Mouse (Mus musculus) CH12.LX (cell line): ENCODE results near the gene Gm13090. TPM values are rescaled to one million over a fixed set of nuclear protein-coding genes. Genes with fewer than 3 reads are reported as not detected.

Experiments used
- DNase-seq: peaks from one replicate; pipeline ENCODE4 v3.0.0-alpha.2; 2013; ENCODE audit errors: extremely low read depth
- H3K27ac ChIP-seq: 2 replicates; pipeline ENCODE4 v1.5.1; 2012; ENCODE audit warnings: low read depth, mild to moderate bottlenecking, control low read depth, moderate library complexity; ENCODE audit not compliant: insufficient read depth
- H3K27me3 ChIP-seq: replicated peaks from 2 replicates; pipeline ENCODE3; 2012; ENCODE audit warnings: inconsistent platforms
- H3K36me3 ChIP-seq, 2 experiments: replicated peaks in 1 of 2; 2 replicates each; pipeline versions ENCODE3 to v1.6.1; 2012; ENCODE audit warnings: inconsistent platforms in 1 of 2, low read length in 1 of 2, mild to moderate bottlenecking in 1 of 2, mixed read lengths in 1 of 2, moderate library complexity in 1 of 2; ENCODE audit not compliant: control insufficient read depth in 1 of 2, insufficient read depth in 1 of 2
- H3K4me1 ChIP-seq, 2 experiments: 2 replicates each; pipeline ENCODE4 v1.6.1; 2012; ENCODE audit warnings: inconsistent platforms in 1 of 2, moderate library complexity in 1 of 2; ENCODE audit not compliant: insufficient read depth in 2 of 2, control insufficient read depth in 1 of 2
- H3K4me2 ChIP-seq: 2 replicates; pipeline ENCODE4 v1.6.1; 2012; ENCODE audit warnings: low read depth, mild to moderate bottlenecking, control low read depth; ENCODE audit not compliant: poor library complexity, insufficient read depth, severe bottlenecking
- H3K4me3 ChIP-seq, 3 experiments: fragments of 150-350 bp in 1 of 3; sonication (generic) in 1 of 3; replicated peaks in 1 of 3; 2 replicates each; pipeline versions ENCODE3 to v1.5.1; 2011 to 2012; ENCODE audit warnings: low read depth in 2 of 3, low read length in 2 of 3, mild to moderate bottlenecking in 2 of 3, moderate library complexity in 2 of 3, control low read depth in 1 of 3, improper control_type of control experiment in 1 of 3, inconsistent platforms in 1 of 3, mixed read lengths in 1 of 3; ENCODE audit not compliant: poor library complexity in 1 of 3
- H3K79me2 ChIP-seq: replicated peaks from 2 replicates; pipeline ENCODE4 v1.6.1; 2012; ENCODE audit warnings: mild to moderate bottlenecking, moderate library complexity; ENCODE audit not compliant: control insufficient read depth, poor library complexity, insufficient read depth, severe bottlenecking; ENCODE audit errors: extremely low read depth
- H3K9ac ChIP-seq: 2 replicates; pipeline ENCODE4 v1.6.1; 2012; ENCODE audit warnings: low read depth, mild to moderate bottlenecking, control low read depth, moderate library complexity; ENCODE audit not compliant: insufficient read depth
- H3K9me3 ChIP-seq: replicated peaks from 2 replicates; pipeline ENCODE3; 2012; ENCODE audit warnings: low read length, inconsistent platforms, mixed read lengths
- CHD1 ChIP-seq: IDR thresholded peaks from 2 replicates; pipeline ENCODE4 v1.6.1; 2012; ENCODE audit warnings: low read depth, low read length, improper control_type of control experiment, inconsistent platforms
- CHD2 ChIP-seq: IDR thresholded peaks from 2 replicates; pipeline ENCODE4 v1.6.1; 2011; ENCODE audit warnings: low read length, improper control_type of control experiment
- CTCF ChIP-seq, 2 experiments: IDR thresholded peaks in 1 of 2; conservative IDR thresholded peaks in 1 of 2; 2 replicates each; pipeline ENCODE4 v1.5.1; 2011 to 2012; ENCODE audit warnings: low read depth in 2 of 2, low read length in 2 of 2, improper control_type of control experiment in 1 of 2, inconsistent platforms in 1 of 2, mild to moderate bottlenecking in 1 of 2, moderate library complexity in 1 of 2
- EP300 ChIP-seq: IDR thresholded peaks from 2 replicates; pipeline ENCODE4 v1.6.1; 2011; ENCODE audit warnings: low read length, improper control_type of control experiment
- HCFC1 ChIP-seq: IDR thresholded peaks from 2 replicates; pipeline ENCODE4 v1.6.1; 2012; ENCODE audit warnings: low read depth, mild to moderate bottlenecking, inconsistent platforms, low read length, improper control_type of control experiment
- JUND ChIP-seq: conservative IDR thresholded peaks from 2 replicates; pipeline ENCODE4 v1.6.1; 2011; ENCODE audit warnings: low read depth, low read length, improper control_type of control experiment
- KAT2A ChIP-seq: IDR thresholded peaks from 2 replicates; pipeline ENCODE4 v1.6.1; 2012; ENCODE audit warnings: low read length, improper control_type of control experiment, inconsistent platforms; ENCODE audit not compliant: insufficient replicate concordance
- MEF2A ChIP-seq: IDR thresholded peaks from 2 replicates; pipeline ENCODE4 v1.6.1; 2014; ENCODE audit warnings: low read depth, mild to moderate bottlenecking, inconsistent platforms, low read length, improper control_type of control experiment, borderline replicate concordance
- MYC ChIP-seq: IDR thresholded peaks from 2 replicates; pipeline ENCODE4 v1.6.1; 2011; ENCODE audit warnings: low read depth, mild to moderate bottlenecking, improper control_type of control experiment, low read length
- NELFE ChIP-seq: IDR thresholded peaks from 2 replicates; pipeline ENCODE4 v1.6.1; 2011; ENCODE audit warnings: low read depth, low read length, improper control_type of control experiment
- PAX5 ChIP-seq: IDR thresholded peaks from 2 replicates; pipeline ENCODE4 v1.6.1; 2012; ENCODE audit warnings: low read length, inconsistent platforms, mixed read lengths
- RAD21 ChIP-seq: IDR thresholded peaks from 2 replicates; pipeline ENCODE4 v1.6.1; 2011; ENCODE audit warnings: low read depth, mild to moderate bottlenecking, low read length, improper control_type of control experiment, moderate library complexity
- RCOR1 ChIP-seq: conservative IDR thresholded peaks from 2 replicates; pipeline ENCODE4 v1.6.1; 2012; ENCODE audit warnings: low read depth, mild to moderate bottlenecking, inconsistent platforms, low read length, improper control_type of control experiment
- SIN3A ChIP-seq: IDR thresholded peaks from 2 replicates; pipeline ENCODE4 v1.6.1; 2012; ENCODE audit warnings: low read length, improper control_type of control experiment, inconsistent platforms
- SMC3 ChIP-seq: IDR thresholded peaks from 2 replicates; pipeline ENCODE4 v1.6.1; 2011; ENCODE audit warnings: low read depth, low read length, improper control_type of control experiment
- TCF12 ChIP-seq: IDR thresholded peaks from 2 replicates; pipeline ENCODE4 v1.6.1; 2014; ENCODE audit warnings: low read depth, mild to moderate bottlenecking, inconsistent platforms, low read length, improper control_type of control experiment
- UBTF ChIP-seq: IDR thresholded peaks from 2 replicates; pipeline ENCODE4 v1.6.1; 2012; ENCODE audit warnings: low read depth, mild to moderate bottlenecking, inconsistent platforms, low read length, improper control_type of control experiment, moderate library complexity
- USF1 ChIP-seq: IDR thresholded peaks from 2 replicates; pipeline ENCODE4 v1.6.1; 2014; ENCODE audit warnings: low read depth, mild to moderate bottlenecking, inconsistent platforms, low read length, improper control_type of control experiment
- ZMIZ1 ChIP-seq: IDR thresholded peaks from 2 replicates; pipeline ENCODE4 v1.6.1; 2012; ENCODE audit warnings: low read depth, mild to moderate bottlenecking, inconsistent platforms, low read length, improper control_type of control experiment
- dilution Hi-C: fragments of 300-500 bp; cut with MboI; formaldehyde crosslinking; loops from 2 replicates; pipeline ENCODE4 v1.14.3; 2020; ENCODE audit warnings: low sequenced_read_pairs; ENCODE audit not compliant: extremely low pct_unique_long_range_greater_than_20kb, extremely low pct_ligation_motif_present
- in situ Hi-C: fragments of 300-500 bp; cut with MboI; formaldehyde crosslinking; loops from 3 replicates; pipeline ENCODE4 v1.14.3; 2019; ENCODE audit warnings: low sequenced_read_pairs, low pct_ligation_motif_present, low pct_unique_long_range_greater_than_20kb, mixed read lengths
- polyA plus RNA-seq: library from polyadenylated mRNA; unstranded; fragments of >175 nt; gene quantifications from 2 replicates; pipeline ENCODE4 v1.2.1, GENCODE M21; 2012; ENCODE audit warnings: low read depth; ENCODE audit not compliant: insufficient read length
- total RNA-seq, 2 experiments: library from RNA; depleted of rRNA; stranded (reverse); fragments of 300-350 nt in 1 of 2; fragments of >200 nt in 1 of 2; gene quantifications; 2 replicates each; pipeline ENCODE4 v1.2.3; 2012 to 2014

Gene Gm13090
- total and polyA plus RNA-seq, 3 experiments: not detected

GRCm38 (mm10) chr4:151087358-151087757, 2.0 kb upstream of the Gm13090 start:
- no peaks in the 10 kb centered on the region for H3K36me3 ChIP-seq
- in situ Hi-C loops: no loop called here
- no peak overlapping the region for H3K9ac ChIP-seq
- H3K79me2 ChIP-seq: no peaks in the 10 kb centered on the region
- H3K27me3 ChIP-seq: no peaks in the 10 kb centered on the region
- DNase-seq: no peak
- H3K4me1 ChIP-seq: peaks cover 0 to 11% of the 10 kb centered on the region in 2 experiments; a peak in 2 of 4 replicates
- dilution Hi-C loops: no loop called here
- no peak overlapping the region for H3K4me2 ChIP-seq
- peaks cover 8% of the 10 kb centered on the region for H3K9me3 ChIP-seq
- no peak overlapping the region for H3K4me3 ChIP-seq
- no peak overlapping the region for H3K27ac ChIP-seq
- TF ChIP-seq CTCF (conservative IDR thresholded peaks at IDR 0.05 in 1 of 2, IDR thresholded peaks at IDR 0.05 in 1 of 2; ENCODE audit: low read depth in 2 of 2, low read length in 2 of 2): peak in 1 of 2 experiments; percentile 14; a peak in 1 of 4 replicates
- no peak for TF ChIP-seq KAT2A
- TF ChIP-seq SMC3: peak; percentile 8; the same call in 1 of the 2 replicates

GRCm38 (mm10) chr4:151088819-151089218, 551 bp upstream of the Gm13090 start:
- peaks cover 8% of the 10 kb centered on the region for H3K9me3 ChIP-seq
- TF ChIP-seq NELFE (no peak), TCF12 (no peak), CHD1 (no peak), MEF2A (no peak), SIN3A (no peak), RAD21 (no peak), JUND (no peak), USF1 (no peak), MYC (no peak), UBTF (no peak), CHD2 (no peak), RCOR1 (no peak), HCFC1 (no peak), ZMIZ1 (no peak), EP300 (no peak), PAX5 (no peak)
- TF ChIP-seq, all 38 proteins: peak for 0
- no peaks in the 10 kb centered on the region for H3K79me2 ChIP-seq
- H3K4me2 ChIP-seq: no peak overlapping the region
- H3K36me3 ChIP-seq: no peaks in the 10 kb centered on the region
- H3K9ac ChIP-seq: no peak overlapping the region
- dilution Hi-C loops (no loop called here), in situ Hi-C loops (no loop called here)
- H3K27ac ChIP-seq: no peak overlapping the region
- no peak overlapping the region for H3K4me3 ChIP-seq
- no peaks in the 10 kb centered on the region for H3K27me3 ChIP-seq
- DNase-seq: no peak
- H3K4me1 ChIP-seq: peaks cover 0 to 8% of the 10 kb centered on the region in 2 experiments; a peak in 2 of 4 replicates
